Mouse (Mus musculus): ENCODE measurements around the gene Gm9803. TPM values are rescaled to one million over a fixed set of nuclear protein-coding genes. Genes with fewer than 3 reads are reported as not detected.
A peak's percentile ranks its signal among the peaks of the same experiment; 100 is the strongest.

The Gm9803 gene
- polyA plus RNA-seq, 1 experiment, result 13.4 TPM

GRCm38 (mm10) chr10:43490034-43490433 lies 33.9 kb upstream of the Gm9803 start:
- DNase-seq, result no peak
- TF ChIP-seq POLR2A (IDR thresholded peaks at IDR 0.05; ENCODE audit: borderline replicate concordance, insufficient read depth, low read length) (no peak), CTCF (IDR thresholded peaks at IDR 0.05; ENCODE audit: borderline replicate concordance, insufficient read depth, low read depth, low read length) (no peak)
- 83% methylated on average over 8 of the region's 8 CpGs for WGBS
- Histone ChIP-seq H3K4me1 (ENCODE audit: control insufficient read depth, insufficient read depth, low read length) (no peaks in the 10 kb centered on the region), H3K27me3 (ENCODE audit: control insufficient read depth, insufficient read depth, low read length) (no peaks in the 10 kb centered on the region), H3K27ac (ENCODE audit: insufficient read depth, low read length) (no peak overlapping the region), H3K4me3 (replicated peaks; ENCODE audit: insufficient read depth, low read depth, low read length) (no peak overlapping the region)

GRCm38 (mm10) chr10:43490846-43491245 lies 33.0 kb upstream of the Gm9803 start:
- 35% methylated on average over 5 of the region's 5 CpGs for WGBS
- H3K27ac ChIP-seq (ENCODE audit: insufficient read depth, low read length), result no peak overlapping the region
- H3K4me3 ChIP-seq (replicated peaks; ENCODE audit: insufficient read depth, low read depth, low read length), result no peak overlapping the region

GRCm38 (mm10) chr10:43502599-43502998 lies 21.3 kb upstream of the Gm9803 start:
- Histone ChIP-seq H3K4me1 (ENCODE audit: control insufficient read depth, insufficient read depth, low read length) (peaks cover 10% of the 10 kb centered on the region), H3K27ac (ENCODE audit: insufficient read depth, low read length) (no peak overlapping the region), H3K27me3 (ENCODE audit: control insufficient read depth, insufficient read depth, low read length) (0 out of 2 replicates have a peak, but pooled peaks cover 1% of the 10 kb centered on the region), H3K4me3 (replicated peaks; ENCODE audit: insufficient read depth, low read depth, low read length) (no peak overlapping the region)
- TF ChIP-seq POLR2A (IDR thresholded peaks at IDR 0.05; ENCODE audit: borderline replicate concordance, insufficient read depth, low read length), result no peak
- no peak for TF ChIP-seq CTCF (IDR thresholded peaks at IDR 0.05; ENCODE audit: borderline replicate concordance, insufficient read depth, low read depth, low read length)
- DNase-seq, result peak; percentile 57 to 76
- 5% methylated on average over 4 of the region's 4 CpGs for WGBS

More at GRCm38 (mm10) chr10:43490846-43491245, 33.0 kb upstream of the Gm9803 start:
- Histone ChIP-seq H3K27me3 (ENCODE audit: control insufficient read depth, insufficient read depth, low read length) (no peaks in the 10 kb centered on the region), H3K4me1 (ENCODE audit: control insufficient read depth, insufficient read depth, low read length) (no peaks in the 10 kb centered on the region)
- no peak for DNase-seq
- TF ChIP-seq POLR2A (IDR thresholded peaks at IDR 0.05; ENCODE audit: borderline replicate concordance, insufficient read depth, low read length), result no peak
- TF ChIP-seq CTCF (IDR thresholded peaks at IDR 0.05; ENCODE audit: borderline replicate concordance, insufficient read depth, low read depth, low read length), result no peak

- peaks cover 10% of the 10 kb centered on the region for H3K4me1 ChIP-seq (ENCODE audit: control insufficient read depth, insufficient read depth, low read length)
- no peak overlapping the region for H3K4me3 ChIP-seq (replicated peaks; ENCODE audit: insufficient read depth, low read depth, low read length)
- H3K27ac ChIP-seq (ENCODE audit: insufficient read depth, low read length), result no peak overlapping the region
- H3K27me3 ChIP-seq (ENCODE audit: control insufficient read depth, insufficient read depth, low read length), result 0 out of 2 replicates have a peak, but pooled peaks cover 1% of the 10 kb centered on the region
- no peak for TF ChIP-seq POLR2A (IDR thresholded peaks at IDR 0.05; ENCODE audit: borderline replicate concordance, insufficient read depth, low read length)
- no peak for TF ChIP-seq CTCF (IDR thresholded peaks at IDR 0.05; ENCODE audit: borderline replicate concordance, insufficient read depth, low read depth, low read length)
- WGBS, result 95% methylated on average over 1 of the region's 1 CpGs
- no peak for DNase-seq
These were observed 19.6 kb upstream of the Gm9803 start for GRCm38 (mm10) chr10:43504291-43504690.

- no peak for TF ChIP-seq POLR2A (IDR thresholded peaks at IDR 0.05; ENCODE audit: borderline replicate concordance, insufficient read depth, low read length)
- no peak for TF ChIP-seq CTCF (IDR thresholded peaks at IDR 0.05; ENCODE audit: borderline replicate concordance, insufficient read depth, low read depth, low read length)
- WGBS, result 84% methylated on average over 4 of the region's 4 CpGs
- 0 out of 2 replicates have a peak, but pooled peaks cover 1% of the 10 kb centered on the region for H3K27me3 ChIP-seq (ENCODE audit: control insufficient read depth, insufficient read depth, low read length)
These were observed 16.8 kb upstream of the Gm9803 start for GRCm38 (mm10) chr10:43507051-43507450.

GRCm38 (mm10) chr10:43509228-43509627 lies 14.7 kb upstream of the Gm9803 start:
- Histone ChIP-seq H3K27me3 (ENCODE audit: control insufficient read depth, insufficient read depth, low read length) (0 out of 2 replicates have a peak, but pooled peaks cover 1% of the 10 kb centered on the region), H3K27ac (ENCODE audit: insufficient read depth, low read length) (no peak overlapping the region), H3K4me1 (ENCODE audit: control insufficient read depth, insufficient read depth, low read length) (no peaks in the 10 kb centered on the region), H3K4me3 (replicated peaks; ENCODE audit: insufficient read depth, low read depth, low read length) (no peak overlapping the region)
- WGBS, result 88% methylated on average over 7 of the region's 7 CpGs
- DNase-seq, result no peak
- TF ChIP-seq POLR2A (IDR thresholded peaks at IDR 0.05; ENCODE audit: borderline replicate concordance, insufficient read depth, low read length) (no peak), CTCF (IDR thresholded peaks at IDR 0.05; ENCODE audit: borderline replicate concordance, insufficient read depth, low read depth, low read length) (no peak)

More at GRCm38 (mm10) chr10:43507051-43507450, 16.8 kb upstream of the Gm9803 start:
- Histone ChIP-seq H3K4me3 (replicated peaks; ENCODE audit: insufficient read depth, low read depth, low read length) (no peak overlapping the region), H3K4me1 (ENCODE audit: control insufficient read depth, insufficient read depth, low read length) (peaks cover 5% of the 10 kb centered on the region), H3K27ac (ENCODE audit: insufficient read depth, low read length) (no peak overlapping the region)
- no peak for DNase-seq

GRCm38 (mm10) chr10:43512976-43513375 lies 10.9 kb upstream of the Gm9803 start:
- no peak overlapping the region for H3K27ac ChIP-seq (ENCODE audit: insufficient read depth, low read length)

GRCm38 (mm10) chr10:43516992-43517660 lies 6.8 kb upstream of the Gm9803 start:
- no peaks in the 10 kb centered on the region for H3K27me3 ChIP-seq (ENCODE audit: control insufficient read depth, insufficient read depth, low read length)
- DNase-seq, result no peak
- WGBS, result 49% methylated on average over 6 of the region's 6 CpGs
- H3K4me1 ChIP-seq (ENCODE audit: control insufficient read depth, insufficient read depth, low read length), result peaks cover 4% of the 10 kb centered on the region
- no peak overlapping the region for H3K4me3 ChIP-seq (replicated peaks; ENCODE audit: insufficient read depth, low read depth, low read length)
- no peak for TF ChIP-seq CTCF (IDR thresholded peaks at IDR 0.05; ENCODE audit: borderline replicate concordance, insufficient read depth, low read depth, low read length)
- TF ChIP-seq POLR2A (IDR thresholded peaks at IDR 0.05; ENCODE audit: borderline replicate concordance, insufficient read depth, low read length), result no peak
- H3K27ac ChIP-seq (ENCODE audit: insufficient read depth, low read length), result no peak overlapping the region

More at GRCm38 (mm10) chr10:43512976-43513375, 10.9 kb upstream of the Gm9803 start:
- Histone ChIP-seq H3K4me3 (replicated peaks; ENCODE audit: insufficient read depth, low read depth, low read length) (no peak overlapping the region), H3K4me1 (ENCODE audit: control insufficient read depth, insufficient read depth, low read length) (peaks cover 4% of the 10 kb centered on the region), H3K27me3 (ENCODE audit: control insufficient read depth, insufficient read depth, low read length) (no peaks in the 10 kb centered on the region)
- DNase-seq, result no peak
- 96% methylated on average over 10 of the region's 10 CpGs for WGBS
- no peak for TF ChIP-seq POLR2A (IDR thresholded peaks at IDR 0.05; ENCODE audit: borderline replicate concordance, insufficient read depth, low read length)
- no peak for TF ChIP-seq CTCF (IDR thresholded peaks at IDR 0.05; ENCODE audit: borderline replicate concordance, insufficient read depth, low read depth, low read length)

Measured in cerebellum, adult 2 months (tissue).